Mouse (Mus musculus) 416B (cell line): ENCODE data around the gene Sipa1l2.

ENCODE experiments used
- DNase-seq: peaks from one replicate; pipeline ENCODE4 v3.0.0; 2011; ENCODE audit warnings: low read depth

Sipa1l2 gene

DNA sequence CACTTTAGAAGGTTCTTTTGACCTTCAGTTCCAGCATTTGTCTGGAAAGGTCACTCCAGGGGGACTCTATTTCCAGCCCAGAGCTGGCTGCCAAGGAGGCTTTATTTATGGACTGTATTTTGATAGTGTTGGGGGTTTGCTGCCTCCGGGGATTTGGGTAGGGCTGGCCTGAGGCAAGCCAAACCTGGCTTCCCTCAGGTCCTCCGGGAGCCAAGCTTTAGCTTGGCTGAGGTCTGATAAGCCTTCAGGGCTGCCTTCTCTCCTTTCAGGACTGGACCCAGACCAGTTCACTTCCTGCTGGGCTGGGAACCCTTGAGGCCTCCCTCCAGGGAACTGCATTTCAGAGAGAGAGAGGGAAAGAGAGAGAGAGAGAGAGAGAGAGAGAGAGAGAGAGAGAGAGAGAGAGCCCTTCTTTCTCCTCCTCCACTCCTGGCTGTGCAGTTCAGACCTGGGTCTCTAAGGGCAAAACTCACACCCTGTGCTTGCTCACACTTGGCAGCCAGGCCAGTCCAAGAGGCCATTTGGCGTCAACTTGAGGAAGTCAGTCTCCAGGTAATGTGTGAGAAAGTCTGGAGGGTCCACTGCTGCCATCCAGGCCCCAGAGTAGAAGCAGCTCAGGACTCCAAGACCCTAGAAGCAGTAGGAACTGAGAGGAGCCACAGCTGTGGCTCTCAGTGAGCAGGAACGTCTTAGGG is 201.1 kb downstream of the Sipa1l2 start:
- no peak for DNase-seq
